Mouse (Mus musculus) midbrain, embryonic 10.5 days (tissue): ENCODE measurements around the gene Gm45837. TPM values are rescaled to one million over a fixed set of nuclear protein-coding genes. Genes with fewer than 3 reads are reported as not detected.
"Not testable (repeated sequence)": the region's sequence is repeated elsewhere in the genome, so short reads cannot be mapped to it uniquely, and the experiment has no call there.

ENCODE experiments used
- DNase-seq: peaks from one replicate; pipeline ENCODE4 v3.0.0-alpha.2; 2017; ENCODE audit warnings: low spot score
- H3K27ac ChIP-seq: fragments of 300-500 bp; sonication (generic); replicated peaks from 2 replicates; pipeline ENCODE4 v1.5.1; 2016; ENCODE audit warnings: mild to moderate bottlenecking
- H3K27me3 ChIP-seq: fragments of 300-500 bp; sonication (generic); 2 replicates; pipeline ENCODE4 v1.6.1; 2016; ENCODE audit warnings: low read depth, mild to moderate bottlenecking; ENCODE audit not compliant: poor library complexity, severe bottlenecking
- H3K36me3 ChIP-seq: fragments of 300-500 bp; sonication (generic); 2 replicates; pipeline ENCODE4 v1.6.1; 2016; ENCODE audit warnings: mild to moderate bottlenecking, moderate library complexity
- H3K4me1 ChIP-seq: fragments of 300-500 bp; sonication (generic); 2 replicates; pipeline ENCODE4 v1.6.1; 2016
- H3K4me3 ChIP-seq: fragments of 300-500 bp; sonication (generic); 2 replicates; pipeline ENCODE4 v1.5.1; 2016; ENCODE audit warnings: mild to moderate bottlenecking, moderate library complexity
- H3K9me3 ChIP-seq: fragments of 300-500 bp; sonication (generic); replicated peaks from 2 replicates; pipeline ENCODE4 v1.6.1; 2016; ENCODE audit warnings: mild to moderate bottlenecking
- WGBS: fragments of 180-500 bp; shearing (Covaris S2); methylation state at CpG from one replicate; pipeline ENCODE4 v1.1.7; 2016; 5-methylcytosine and 5-hydroxymethylcytosine counted together
- polyA plus RNA-seq: library from polyadenylated mRNA; unstranded; fragments of >200 nt; fragmentation: Nextera tagmentation; extraction: Ambion mirVana; gene quantifications from 2 replicates; pipeline ENCODE4 v1.2.1, GENCODE M21; 2016

Gm45837 gene
- polyA plus RNA-seq, 1 experiment from 2014 or later = 3.0 TPM

DNA sequence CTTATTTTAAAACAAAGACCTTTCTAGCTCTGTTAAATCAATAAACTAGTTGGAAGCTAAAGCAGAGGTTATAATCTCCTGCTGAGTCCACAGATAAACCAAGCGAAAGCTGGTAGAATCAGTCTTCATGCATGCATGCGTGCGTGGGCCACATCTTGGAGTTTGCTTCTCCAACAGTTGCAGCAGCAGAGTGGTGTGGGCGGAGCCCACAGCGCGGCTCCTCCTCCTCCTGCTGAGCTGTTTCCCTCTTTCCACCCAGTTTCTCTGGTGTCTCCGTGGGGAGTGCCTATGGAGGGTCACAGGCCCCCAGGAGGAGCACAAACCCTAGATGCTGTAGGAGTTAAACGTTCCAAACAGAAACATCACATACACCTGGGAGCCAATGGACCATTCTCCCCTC is 126.9 kb downstream of the Gm45837 start:
- Histone ChIP-seq H3K9me3 (no peaks in the 10 kb centered on the region), H3K4me1 (peaks cover 38% of the 10 kb centered on the region), H3K36me3 (no peaks in the 10 kb centered on the region), H3K4me3 (no peak overlapping the region), H3K27me3 (peaks cover 6% of the 10 kb centered on the region; the same call in 1 of the 2 replicates), H3K27ac (no peak overlapping the region)
- 55% methylated on average over 8 of the region's 8 CpGs for WGBS
- DNase-seq = no peak

DNA sequence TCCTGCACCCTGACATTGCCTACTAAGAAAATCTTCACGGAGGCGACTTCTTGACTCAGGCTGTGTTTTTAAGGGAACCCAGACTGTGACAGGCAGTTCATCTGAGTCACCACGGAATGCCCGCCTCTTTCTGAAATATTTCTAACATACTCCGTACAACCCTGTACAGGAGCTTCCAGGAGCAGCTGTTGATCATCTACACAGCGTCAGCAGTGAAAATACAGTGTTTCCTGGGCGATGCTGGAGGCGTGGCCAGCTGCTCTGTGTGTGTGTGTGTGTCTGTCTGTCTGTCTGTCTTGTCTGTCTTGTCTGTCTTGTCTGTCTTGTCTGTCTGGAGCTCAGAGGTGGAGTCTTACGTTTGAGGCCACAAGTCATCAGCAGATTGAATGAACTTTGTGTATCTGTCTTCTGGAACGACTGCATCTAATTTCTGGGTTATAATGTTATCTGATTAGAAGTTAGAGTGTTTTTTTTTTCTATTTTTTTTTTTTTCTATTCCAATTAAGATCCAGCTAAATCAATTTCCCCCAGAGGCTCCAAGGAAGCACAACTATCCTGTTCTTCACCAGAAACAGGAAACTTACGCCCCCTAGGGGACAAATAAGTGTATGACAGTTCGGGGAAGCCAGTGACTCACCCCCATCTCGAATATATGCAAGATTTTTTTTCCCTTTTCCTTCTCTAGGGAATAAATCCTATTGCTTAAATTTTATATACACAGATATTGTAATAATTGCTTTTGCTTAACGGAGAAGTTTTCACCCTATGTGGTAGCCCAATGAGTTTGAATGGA is 127.7 kb downstream of the Gm45837 start:
- DNase-seq = no peak
- Histone ChIP-seq H3K4me3 (no peak overlapping the region), H3K9me3 (no peaks in the 10 kb centered on the region), H3K4me1 (peaks cover 38% of the 10 kb centered on the region), H3K36me3 (no peaks in the 10 kb centered on the region), H3K27me3 (peaks cover 6% of the 10 kb centered on the region; the same call in 1 of the 2 replicates), H3K27ac (no peak overlapping the region)
- WGBS = 65% methylated on average over 14 of the region's 14 CpGs

DNA sequence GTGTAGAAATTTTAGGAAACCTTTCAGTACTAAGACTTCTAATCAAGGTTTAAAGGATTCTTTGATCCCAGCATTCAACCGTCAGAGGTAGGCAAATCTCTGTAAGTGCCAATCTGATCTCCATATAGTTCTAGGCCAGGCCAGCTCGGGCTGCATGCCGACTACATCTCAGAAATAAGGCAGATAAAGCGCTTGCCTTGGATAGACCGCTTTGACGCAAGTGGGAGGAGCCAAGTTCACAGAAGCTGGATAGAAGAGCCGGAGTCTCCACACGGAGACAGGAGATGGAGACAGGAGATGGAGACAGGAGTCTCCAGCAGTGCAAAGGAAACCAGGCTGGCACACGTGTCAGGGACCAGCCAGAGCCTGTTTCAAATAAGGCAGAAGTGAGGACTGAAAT is 129.1 kb downstream of the Gm45837 start:
- Histone ChIP-seq H3K4me3 (no peak overlapping the region), H3K27me3 (peaks cover 6% of the 10 kb centered on the region; the same call in 1 of the 2 replicates), H3K36me3 (no peaks in the 10 kb centered on the region), H3K4me1 (peaks cover 30% of the 10 kb centered on the region), H3K9me3 (no peaks in the 10 kb centered on the region), H3K27ac (no peak overlapping the region)
- no peak for DNase-seq
- WGBS = 51% methylated on average over 9 of the region's 9 CpGs

DNA sequence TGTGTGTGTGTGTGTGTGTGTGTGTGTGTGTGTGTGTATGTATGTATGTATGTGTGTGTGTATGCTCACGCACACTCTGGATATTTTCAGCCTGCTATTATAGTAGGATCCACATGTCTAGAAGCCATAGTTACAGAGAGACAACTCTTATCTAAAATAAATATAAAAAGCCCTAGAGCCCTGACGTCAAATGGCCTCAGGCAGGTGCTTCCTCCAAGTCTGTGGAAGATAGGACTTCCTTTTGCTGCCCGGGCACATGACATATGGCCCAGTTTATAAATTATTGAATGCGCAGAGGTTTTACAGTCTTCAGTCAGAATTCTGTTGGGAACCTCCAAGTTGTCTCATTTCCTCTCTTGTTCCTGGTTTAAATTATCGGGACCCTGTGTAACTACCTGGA is 130.0 kb downstream of the Gm45837 start:
- DNase-seq = no peak
- 84% methylated on average over 5 of the region's 5 CpGs for WGBS
- Histone ChIP-seq H3K4me1 (peaks cover 22% of the 10 kb centered on the region), H3K4me3 (no peak overlapping the region), H3K27ac (no peak overlapping the region), H3K9me3 (no peaks in the 10 kb centered on the region), H3K36me3 (no peaks in the 10 kb centered on the region), H3K27me3 (peaks cover 6% of the 10 kb centered on the region; the same call in 1 of the 2 replicates)

DNA sequence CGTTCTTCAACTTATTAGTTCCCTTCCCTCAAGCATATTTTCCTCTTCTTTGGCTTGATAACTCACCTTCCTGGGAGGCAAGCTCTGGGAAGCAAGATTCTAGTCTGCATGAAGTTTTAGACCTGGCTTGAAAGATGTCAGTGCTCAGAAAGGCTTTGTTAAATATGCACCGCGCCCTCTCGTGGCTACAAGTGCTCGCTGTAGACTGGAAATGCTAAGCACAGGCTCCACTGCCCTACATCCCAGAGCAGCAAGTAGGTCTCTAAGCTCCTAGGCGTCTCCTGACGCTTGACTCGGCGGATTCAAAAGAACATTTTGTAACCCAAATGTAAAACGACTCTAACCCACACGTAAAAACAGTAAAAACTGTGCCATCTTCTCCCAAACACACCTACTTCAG is 130.4 kb downstream of the Gm45837 start:
- H3K36me3 ChIP-seq = no peaks in the 10 kb centered on the region
- H3K9me3 ChIP-seq = no peaks in the 10 kb centered on the region
- peaks cover 6% of the 10 kb centered on the region; the same call in 1 of the 2 replicates for H3K27me3 ChIP-seq
- peaks cover 18% of the 10 kb centered on the region for H3K4me1 ChIP-seq
- H3K4me3 ChIP-seq = no peak overlapping the region
- DNase-seq = peak; percentile 74
- no peak overlapping the region for H3K27ac ChIP-seq
- WGBS = 4% methylated on average over 11 of the region's 11 CpGs

DNA sequence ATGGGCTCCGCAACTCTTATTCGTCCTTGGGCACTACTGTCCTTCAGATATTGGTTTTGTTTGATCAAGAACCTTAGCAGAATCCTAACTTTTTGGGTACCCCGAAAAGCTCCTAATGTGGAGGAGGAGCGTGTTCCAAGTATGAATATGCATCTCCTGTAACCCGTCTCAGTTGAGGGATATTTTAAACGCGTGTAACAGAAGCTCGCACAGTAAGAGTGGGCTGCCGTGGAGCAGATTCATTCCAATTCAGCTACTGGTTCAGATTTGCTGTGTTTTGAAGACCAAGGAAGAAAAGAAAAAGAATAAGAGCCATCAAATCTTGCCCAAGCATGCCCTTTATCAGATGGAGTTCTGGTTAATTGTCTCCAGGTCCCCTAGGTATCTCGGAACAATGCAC is 131.0 kb downstream of the Gm45837 start:
- H3K4me1 ChIP-seq = peaks cover 18% of the 10 kb centered on the region
- WGBS = 77% methylated on average over 10 of the region's 10 CpGs
- H3K27ac ChIP-seq = no peak overlapping the region
- peaks cover 6% of the 10 kb centered on the region; the same call in 1 of the 2 replicates for H3K27me3 ChIP-seq
- no peak overlapping the region for H3K4me3 ChIP-seq
- no peaks in the 10 kb centered on the region for H3K36me3 ChIP-seq
- H3K9me3 ChIP-seq = no peaks in the 10 kb centered on the region
- DNase-seq = no peak

DNA sequence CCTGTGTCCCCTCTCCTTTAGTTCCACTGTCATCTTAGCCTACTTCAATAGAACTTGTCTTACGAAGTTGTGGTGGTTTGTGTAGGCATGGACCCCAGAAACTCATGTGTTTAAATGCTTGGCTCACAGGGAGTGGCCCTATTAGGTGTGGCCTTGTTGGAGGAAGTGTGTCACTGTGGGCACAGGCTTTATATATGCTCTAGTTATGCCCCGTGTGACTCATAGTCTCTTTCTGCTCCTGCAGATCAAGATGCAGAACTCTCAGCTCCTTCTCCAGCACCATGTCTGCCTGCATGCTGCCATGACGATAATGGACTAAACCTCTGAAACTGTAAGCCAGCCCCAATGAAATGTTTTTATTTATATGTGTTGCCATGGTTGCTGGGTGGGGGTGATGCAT is 137.0 kb downstream of the Gm45837 start:
- Histone ChIP-seq H3K36me3 (no peaks in the 10 kb centered on the region), H3K9me3 (no peaks in the 10 kb centered on the region), H3K4me1 (0 out of 2 replicates have a peak, but pooled peaks cover 5% of the 10 kb centered on the region), H3K27ac (no peak overlapping the region), H3K27me3 (no peaks in the 10 kb centered on the region), H3K4me3 (no peak overlapping the region)
- DNase-seq = no peak
- 89% methylated on average over 3 of the region's 3 CpGs for WGBS

DNA sequence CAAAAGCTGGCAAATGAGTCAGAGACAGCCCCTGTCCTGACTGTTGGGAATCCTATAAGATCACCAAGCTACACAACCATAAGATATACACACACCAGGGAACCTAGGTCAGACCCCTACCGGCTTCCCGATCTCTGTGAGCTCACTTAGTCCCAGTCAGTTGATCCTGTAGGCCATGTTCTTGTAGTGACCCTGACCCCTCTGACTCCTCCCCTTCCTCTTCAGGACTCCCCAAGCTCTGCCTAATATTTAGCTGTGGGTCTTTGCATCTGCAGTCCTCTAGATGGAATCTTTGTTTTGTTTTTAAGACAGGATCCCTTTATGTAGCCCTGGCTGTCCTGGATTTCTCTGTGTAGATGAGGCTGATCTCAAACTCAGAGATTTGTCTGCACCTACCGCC is 138.6 kb downstream of the Gm45837 start:
- H3K9me3 ChIP-seq = no peaks in the 10 kb centered on the region
- no peaks in the 10 kb centered on the region for H3K36me3 ChIP-seq
- H3K4me1 ChIP-seq = 0 out of 2 replicates have a peak, but pooled peaks cover 5% of the 10 kb centered on the region
- no peaks in the 10 kb centered on the region for H3K27me3 ChIP-seq
- no peak for DNase-seq
- H3K4me3 ChIP-seq = no peak overlapping the region
- no peak overlapping the region for H3K27ac ChIP-seq
- WGBS = 87% methylated on average over 3 of the region's 3 CpGs

DNA sequence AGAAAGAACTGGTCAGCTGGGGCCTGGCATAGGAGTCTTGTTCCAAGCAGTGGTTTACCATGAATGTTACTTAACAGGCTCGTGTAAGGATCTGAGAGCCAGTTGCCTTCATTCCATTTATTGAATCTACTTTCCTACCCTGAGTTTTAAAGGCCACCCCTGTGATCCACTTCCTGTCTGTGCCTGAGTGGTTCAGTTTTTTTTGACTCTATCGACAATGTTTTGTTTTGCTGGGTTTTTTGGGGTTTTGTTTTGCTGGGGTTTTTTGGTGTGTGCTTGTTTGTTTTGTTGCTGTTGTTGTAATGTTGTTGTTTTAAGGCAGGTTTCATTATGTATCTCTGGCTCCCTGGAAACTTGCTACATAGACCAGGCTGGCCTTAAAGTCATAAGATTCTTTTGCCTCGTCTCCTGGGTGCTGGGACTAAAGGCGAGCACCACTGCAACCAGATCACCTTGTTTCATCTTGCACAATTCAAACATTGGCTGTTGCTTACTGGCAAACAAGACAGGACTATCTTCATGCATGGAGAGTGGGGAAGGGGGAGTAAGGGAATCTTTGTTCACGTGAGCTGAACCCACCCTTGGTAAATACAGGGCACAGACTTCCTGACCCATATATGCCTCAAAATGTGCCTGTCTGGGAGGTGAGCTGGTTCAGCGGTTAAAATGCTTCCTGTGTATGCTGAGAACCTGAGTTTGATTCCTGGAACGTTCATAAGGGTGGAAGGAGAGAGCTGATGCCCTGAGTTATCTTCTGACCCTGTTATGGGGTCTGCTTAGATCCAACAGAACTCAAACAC is 140.2 kb downstream of the Gm45837 start:
- H3K4me3 ChIP-seq = no peak overlapping the region
- H3K36me3 ChIP-seq = no peaks in the 10 kb centered on the region
- H3K27ac ChIP-seq = no peak overlapping the region
- no peak for DNase-seq
- 0 out of 2 replicates have a peak, but pooled peaks cover 5% of the 10 kb centered on the region for H3K4me1 ChIP-seq
- WGBS = 75% methylated on average over 7 of the region's 7 CpGs
- H3K9me3 ChIP-seq = no peaks in the 10 kb centered on the region
- no peaks in the 10 kb centered on the region for H3K27me3 ChIP-seq

DNA sequence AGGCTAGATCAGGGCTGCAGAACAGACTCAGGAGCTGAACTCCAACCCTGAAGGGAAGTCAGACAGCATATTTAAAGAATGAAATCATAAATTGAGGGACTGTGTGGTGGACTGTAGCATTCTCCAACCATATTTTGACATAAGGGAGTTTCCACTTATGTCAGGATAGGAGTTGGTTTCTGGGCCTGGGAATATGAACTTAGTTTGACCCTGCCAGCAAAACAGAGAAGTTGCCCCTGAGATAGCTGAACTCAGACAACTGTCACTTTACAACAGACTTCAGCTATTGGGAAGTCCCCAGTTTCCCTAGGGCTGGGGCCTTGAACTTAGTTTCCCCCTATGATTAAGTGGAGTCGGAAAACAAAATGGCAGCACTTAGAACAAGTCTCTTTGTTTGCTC is 140.8 kb downstream of the Gm45837 start:
- Histone ChIP-seq H3K27me3 (no peaks in the 10 kb centered on the region), H3K4me1 (0 out of 2 replicates have a peak, but pooled peaks cover 5% of the 10 kb centered on the region), H3K36me3 (no peaks in the 10 kb centered on the region), H3K4me3 (no peak overlapping the region), H3K9me3 (no peaks in the 10 kb centered on the region), H3K27ac (no peak overlapping the region)
- DNase-seq = no peak
- WGBS = 94% methylated on average over 1 of the region's 1 CpGs

DNA sequence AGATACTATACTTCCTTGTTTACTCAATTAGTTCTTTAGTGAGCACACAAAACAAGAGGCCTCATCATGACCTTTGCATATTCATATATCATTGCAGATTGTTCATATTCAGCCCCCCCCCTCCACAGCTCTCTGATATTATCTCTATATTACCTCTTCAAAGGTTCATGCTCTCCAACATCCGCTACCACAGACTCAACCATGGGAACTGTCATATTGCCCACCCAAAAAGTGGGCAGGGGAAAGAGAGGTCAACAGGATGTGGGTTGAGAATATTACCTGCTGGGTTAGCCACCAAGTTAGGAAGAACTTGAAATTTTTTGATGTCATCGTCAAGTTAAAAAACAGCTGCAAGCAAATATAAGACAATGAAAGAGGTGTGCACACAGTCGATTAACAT is 144.8 kb downstream of the Gm45837 start:
- H3K27me3 ChIP-seq, DNase-seq, H3K27ac ChIP-seq, H3K9me3 ChIP-seq, H3K4me1 ChIP-seq, H3K36me3 ChIP-seq, H3K4me3 ChIP-seq: not testable (repeated sequence)
- 92% methylated on average over 3 of the region's 3 CpGs for WGBS

DNA sequence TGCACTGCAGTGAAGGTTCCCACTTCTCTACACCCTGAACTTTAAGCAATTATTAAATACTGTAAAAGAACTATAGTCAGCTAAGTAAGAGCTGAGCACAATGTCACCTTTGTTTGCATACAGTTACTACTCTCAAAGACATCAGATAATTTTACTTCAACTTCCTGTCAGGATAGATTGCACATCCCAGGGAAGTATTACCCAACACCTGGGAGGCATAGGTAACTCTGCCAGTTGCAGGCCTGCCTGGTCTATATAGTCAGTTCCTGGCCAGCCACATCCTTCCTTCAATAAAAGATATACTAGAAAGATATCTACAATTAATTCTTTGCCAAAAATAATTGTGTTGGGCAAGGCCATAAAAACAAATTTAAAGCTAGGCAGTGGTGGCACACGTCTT is 146.7 kb downstream of the Gm45837 start:
- 75% methylated on average over 1 of the region's 1 CpGs for WGBS
- Histone ChIP-seq H3K4me3 (no peak overlapping the region), H3K27me3 (no peaks in the 10 kb centered on the region), H3K9me3 (no peaks in the 10 kb centered on the region), H3K4me1 (no peaks in the 10 kb centered on the region), H3K27ac (no peak overlapping the region), H3K36me3 (no peaks in the 10 kb centered on the region)
- no peak for DNase-seq

DNA sequence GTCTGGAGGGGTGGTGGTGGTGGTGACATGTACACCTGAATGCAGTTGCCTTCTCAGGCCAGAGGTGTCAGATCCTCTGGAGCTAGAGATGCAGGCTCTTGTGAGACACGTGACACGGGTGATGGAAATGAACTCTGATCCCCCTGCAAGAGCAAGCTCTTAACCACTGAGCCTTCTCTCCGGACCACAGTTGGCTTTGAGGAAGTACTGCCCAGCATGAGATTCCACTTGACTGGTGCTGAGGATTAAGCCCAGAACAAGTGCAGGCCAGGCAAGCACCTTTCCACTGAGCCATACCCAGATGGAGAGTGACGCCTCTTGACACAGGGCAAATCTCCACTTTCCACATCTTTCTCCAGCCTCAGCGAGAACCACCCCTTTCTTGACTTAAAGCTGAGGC is 148.7 kb downstream of the Gm45837 start:
- H3K36me3 ChIP-seq, H3K27ac ChIP-seq, H3K4me3 ChIP-seq, H3K27me3 ChIP-seq, H3K9me3 ChIP-seq, DNase-seq, H3K4me1 ChIP-seq: not testable (repeated sequence)
- WGBS = 77% methylated on average over 5 of the region's 5 CpGs
